Mouse (Mus musculus): ENCODE data around the gene Plekha4. TPM values are rescaled to one million over a fixed set of nuclear protein-coding genes. Genes with fewer than 3 reads are reported as not detected.

The Plekha4 gene
- total and polyA plus RNA-seq, 3 experiments, result 0.12 to 0.65 TPM; not detected in 1

DNA sequence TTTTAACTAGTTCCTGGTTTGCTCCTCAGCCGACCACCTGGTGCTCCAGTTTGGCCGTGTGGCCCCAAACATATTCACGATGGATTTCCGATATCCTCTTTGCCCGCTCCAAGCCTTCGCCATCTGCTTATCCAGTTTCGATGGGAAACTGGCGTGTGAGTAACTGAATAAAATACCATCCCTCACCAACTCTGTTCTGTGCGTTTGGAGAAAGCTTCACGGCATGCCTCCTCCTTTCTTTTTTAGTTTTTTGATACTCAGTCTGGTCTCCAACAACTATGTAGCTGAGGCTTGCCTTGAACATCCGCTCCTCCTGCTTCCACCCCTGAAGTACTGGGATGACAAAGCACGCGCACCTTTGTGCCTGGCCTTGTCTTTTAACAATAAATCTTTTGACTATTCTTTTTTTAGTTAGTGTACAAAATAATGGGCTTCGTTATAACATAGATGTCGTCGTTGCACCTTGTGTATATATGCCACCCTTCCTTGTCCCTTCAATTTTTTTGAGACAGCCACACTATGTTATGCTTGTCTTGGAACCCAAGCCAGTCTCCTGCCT is 3.9 kb upstream of the Plekha4 start:
- TF ChIP-seq POLR2AphosphoS2 (IDR thresholded peaks at IDR 0.05; ENCODE audit: low read length) (peak; percentile 93), MYB (IDR thresholded peaks at IDR 0.05; ENCODE audit: low read depth, low read length) (no peak)
- Histone ChIP-seq H3K36me3 (ENCODE audit: control insufficient read depth in 1 of 2, insufficient read depth in 2 of 2, low read length in 2 of 2) (peaks cover 0 to 29% of the 10 kb centered on the region in 2 experiments; a peak in 2 of 4 replicates), H3K9me3 (replicated peaks; ENCODE audit: insufficient read depth, low read length) (no peaks in the 10 kb centered on the region), H3K79me2 (ENCODE audit: control insufficient read depth, insufficient read depth, low read length, poor library complexity) (peaks cover 27% of the 10 kb centered on the region), H3K27ac (ENCODE audit: control insufficient read depth, low read depth, low read length) (peak overlapping the region; percentile 26; the same call in 1 of the 2 replicates), H3K4me3 (ENCODE audit: control insufficient read depth in 1 of 2, insufficient read depth in 1 of 2, low read depth in 2 of 2, low read length in 2 of 2) (peak overlapping the region; percentile 73 to 79; a peak in 3 of 4 replicates), H3K4me1 (ENCODE audit: control insufficient read depth in 1 of 2, insufficient read depth in 2 of 2, low read length in 2 of 2) (peaks cover 4 to 16% of the 10 kb centered on the region in 2 experiments; a peak in 3 of 4 replicates), H3K27me3 (ENCODE audit: control insufficient read depth in 1 of 2, insufficient read depth in 2 of 2, low read length in 2 of 2) (no peaks in the 10 kb centered on the region), H3K9ac (ENCODE audit: control insufficient read depth, low read depth, low read length, poor library complexity, severe bottlenecking) (peak overlapping the region; percentile 31)
- no peak for DNase-seq (ENCODE audit: low read depth, low spot score)

DNA sequence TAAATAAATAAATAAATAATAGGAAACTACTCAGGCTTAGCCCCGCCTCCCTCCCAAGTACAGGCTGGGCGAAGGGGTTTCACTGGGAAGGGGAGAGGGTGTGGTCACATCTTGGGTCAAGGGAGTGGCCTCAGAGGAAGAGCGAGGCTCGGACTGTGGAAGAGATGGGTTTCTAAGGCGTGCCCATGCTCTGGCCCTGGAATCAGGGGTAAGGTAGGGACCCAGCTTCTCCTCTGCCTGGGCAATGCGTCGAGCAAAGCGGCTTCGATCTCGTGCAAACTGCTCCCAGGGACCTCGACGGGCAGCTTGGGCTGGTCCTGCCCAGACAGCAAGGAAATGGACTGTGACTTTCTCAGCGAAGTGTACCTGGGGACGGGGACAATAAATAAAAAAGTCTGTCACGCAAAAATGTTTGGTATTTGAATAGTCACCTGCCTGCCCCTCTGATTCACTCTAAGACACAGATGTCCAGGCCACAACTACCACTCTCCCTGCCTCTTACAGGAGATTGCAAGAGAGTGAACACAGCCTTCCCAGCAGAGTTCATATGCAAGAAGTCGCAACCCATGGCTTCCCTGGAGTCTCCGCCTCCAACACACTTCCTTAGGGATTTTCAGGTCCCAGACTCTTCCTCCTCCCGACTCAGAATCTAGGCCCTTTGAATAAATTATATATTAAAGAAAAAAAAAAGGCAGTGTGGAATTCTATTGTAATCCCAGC is 3.0 kb upstream of the Plekha4 start:
- H3K9ac ChIP-seq (ENCODE audit: control insufficient read depth, low read depth, low read length, poor library complexity, severe bottlenecking), result peak overlapping the region; percentile 44; the same call in 1 of the 2 replicates
- H3K36me3 ChIP-seq (ENCODE audit: control insufficient read depth in 1 of 2, insufficient read depth in 2 of 2, low read length in 2 of 2), result peaks cover 0 to 29% of the 10 kb centered on the region in 2 experiments; a peak in 2 of 4 replicates
- peaks cover 4 to 16% of the 10 kb centered on the region in 2 experiments; a peak in 3 of 4 replicates for H3K4me1 ChIP-seq (ENCODE audit: control insufficient read depth in 1 of 2, insufficient read depth in 2 of 2, low read length in 2 of 2)
- no peaks in the 10 kb centered on the region for H3K27me3 ChIP-seq (ENCODE audit: control insufficient read depth in 1 of 2, insufficient read depth in 2 of 2, low read length in 2 of 2)
- no peak for DNase-seq (ENCODE audit: low read depth, low spot score)
- H3K4me3 ChIP-seq (ENCODE audit: control insufficient read depth in 1 of 2, insufficient read depth in 1 of 2, low read depth in 2 of 2, low read length in 2 of 2), result peak overlapping the region; percentile 39 to 42
- TF ChIP-seq RAD21 (IDR thresholded peaks at IDR 0.05; ENCODE audit: low read depth, low read length) (no peak), MAFK (IDR thresholded peaks at IDR 0.05; ENCODE audit: borderline replicate concordance, low read depth, low read length) (no peak), NELFE (IDR thresholded peaks at IDR 0.05; ENCODE audit: low read depth, low read length) (no peak), TAL1 (IDR thresholded peaks at IDR 0.05; ENCODE audit: low read length) (no peak), MYC (IDR thresholded peaks at IDR 0.05; ENCODE audit: low read depth, low read length) (no peak)
- H3K27ac ChIP-seq (ENCODE audit: control insufficient read depth, low read depth, low read length), result peak overlapping the region; percentile 14; the same call in 1 of the 2 replicates
- H3K9me3 ChIP-seq (replicated peaks; ENCODE audit: insufficient read depth, low read length), result no peaks in the 10 kb centered on the region
- peaks cover 27% of the 10 kb centered on the region for H3K79me2 ChIP-seq (ENCODE audit: control insufficient read depth, insufficient read depth, low read length, poor library complexity)

DNA sequence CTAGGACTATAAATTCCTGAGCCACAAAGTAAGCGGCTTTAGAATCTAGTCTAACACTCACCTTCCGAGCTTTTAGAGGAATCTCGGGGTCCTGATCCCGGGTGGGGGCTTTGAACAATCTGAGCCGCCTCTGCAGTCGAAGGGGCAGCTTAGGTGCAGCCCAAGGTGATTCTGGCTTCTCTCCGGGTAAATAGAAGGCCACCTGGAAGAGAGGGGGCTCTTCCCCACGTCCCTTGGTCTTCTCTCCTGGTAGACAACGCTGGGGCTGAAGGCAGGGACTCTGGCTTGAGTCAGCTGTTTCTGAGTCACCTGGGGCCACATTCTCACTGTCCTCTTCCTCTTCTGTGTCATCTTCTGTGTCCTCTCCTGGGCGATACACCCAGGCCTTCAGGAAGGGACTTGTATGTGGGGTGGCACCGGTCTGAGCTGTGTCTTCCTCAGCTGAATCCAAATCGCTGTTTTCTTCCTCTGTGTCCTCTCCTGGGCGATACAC is 2.4 kb upstream of the Plekha4 start:
- H3K9me3 ChIP-seq (replicated peaks; ENCODE audit: insufficient read depth, low read length), result no peaks in the 10 kb centered on the region
- peak overlapping the region; percentile 39 to 42 for H3K4me3 ChIP-seq (ENCODE audit: control insufficient read depth in 1 of 2, insufficient read depth in 1 of 2, low read depth in 2 of 2, low read length in 2 of 2)
- peak overlapping the region; percentile 44 for H3K9ac ChIP-seq (ENCODE audit: control insufficient read depth, low read depth, low read length, poor library complexity, severe bottlenecking)
- H3K27me3 ChIP-seq (ENCODE audit: control insufficient read depth in 1 of 2, insufficient read depth in 2 of 2, low read length in 2 of 2), result no peaks in the 10 kb centered on the region
- peaks cover 27% of the 10 kb centered on the region for H3K79me2 ChIP-seq (ENCODE audit: control insufficient read depth, insufficient read depth, low read length, poor library complexity)
- no peak overlapping the region for H3K27ac ChIP-seq (ENCODE audit: control insufficient read depth, low read depth, low read length)
- H3K4me1 ChIP-seq (ENCODE audit: control insufficient read depth in 1 of 2, insufficient read depth in 2 of 2, low read length in 2 of 2), result peaks cover 4 to 17% of the 10 kb centered on the region in 2 experiments; a peak in 3 of 4 replicates
- DNase-seq (ENCODE audit: low read depth, low spot score), result no peak
- H3K36me3 ChIP-seq (ENCODE audit: control insufficient read depth in 1 of 2, insufficient read depth in 2 of 2, low read length in 2 of 2), result peaks cover 0 to 30% of the 10 kb centered on the region in 2 experiments; a peak in 2 of 4 replicates
- TF ChIP-seq ETS1 (IDR thresholded peaks at IDR 0.05; ENCODE audit: low read depth, low read length) (peak; percentile 43; the same call in 1 of the 2 replicates), TBP (IDR thresholded peaks at IDR 0.05; ENCODE audit: low read depth, low read length) (no peak)

Data from MEL (cell line).